ENCODE assay signal across 1 mouse cellular context in the genomic region with DNA sequence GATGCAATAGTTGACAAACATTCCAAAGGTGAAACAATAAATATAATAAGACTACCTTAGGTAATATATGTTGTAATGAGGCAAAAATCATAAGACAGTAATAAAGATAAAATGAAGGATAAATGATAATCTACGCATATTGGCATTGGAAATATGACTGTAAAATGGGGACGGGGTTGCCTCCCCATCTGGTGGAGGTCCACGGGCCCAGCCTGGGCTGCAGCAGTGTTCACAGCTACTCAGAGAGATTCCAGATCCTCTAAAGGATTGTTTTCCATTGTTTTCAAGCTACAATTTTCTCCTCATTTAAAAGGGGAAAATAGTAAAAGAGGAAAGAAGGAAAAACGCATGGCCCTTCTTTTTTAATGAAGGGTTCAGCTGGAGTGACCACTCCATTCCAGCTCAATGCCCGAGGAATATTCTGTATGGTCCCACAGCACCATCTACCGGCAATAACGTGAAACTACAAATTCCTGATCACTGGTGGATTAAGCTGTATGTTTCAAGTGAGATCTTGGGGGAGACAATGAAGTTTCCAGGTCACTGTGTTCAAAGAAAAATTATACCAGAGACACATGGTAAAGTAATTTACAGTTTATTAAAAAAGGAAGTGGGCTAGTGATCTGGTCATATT.
TF ChIP-seq lines count a peak whose summit lies in the region.

No protein-coding gene starts in this region.

TF ChIP-seq in MEL, 35 proteins besides CTCF, POLR2A, EP300 and RAD21:
- peak; percentile 49; the same call in 1 of the 2 replicates for TF ChIP-seq BHLHE40 (IDR thresholded peaks at IDR 0.05; ENCODE audit: borderline replicate concordance, low read depth, low read length)
- no peak for TF ChIP-seq KAT2A (conservative IDR thresholded peaks at IDR 0.05; ENCODE audit: low read depth, low read length)
- peak; percentile 83 for TF ChIP-seq SMC3 (IDR thresholded peaks at IDR 0.05; ENCODE audit: low read depth, low read length)
- 0 out of 2 replicates have a peak, but pooled peaks have one; percentile 46 for TF ChIP-seq MYC (IDR thresholded peaks at IDR 0.05; ENCODE audit: low read depth, low read length)
- TF ChIP-seq ZKSCAN1 (IDR thresholded peaks at IDR 0.05; ENCODE audit: low read depth, low read length), result no peak
- TF ChIP-seq HCFC1 (IDR thresholded peaks at IDR 0.05; ENCODE audit: low read depth, low read length), result peak; percentile 40; the same call in 1 of the 2 replicates
- TF ChIP-seq TBP (IDR thresholded peaks at IDR 0.05; ENCODE audit: low read depth, low read length), result no peak
- 0 out of 2 replicates have a peak, but pooled peaks have one; percentile 37 for TF ChIP-seq MXI1 (IDR thresholded peaks at IDR 0.05; ENCODE audit: low read depth, low read length)
- TF ChIP-seq ZC3H11A (IDR thresholded peaks at IDR 0.05; ENCODE audit: low read depth, low read length), result peak; percentile 87
- TF ChIP-seq MAX (IDR thresholded peaks at IDR 0.05; ENCODE audit: low read length), result no peak
- no peak for TF ChIP-seq USF2 (IDR thresholded peaks at IDR 0.05; ENCODE audit: borderline replicate concordance in 1 of 2, insufficient read depth in 1 of 2, low read depth in 1 of 2, low read length in 2 of 2)
- peak; percentile 54; the same call in 1 of the 2 replicates for TF ChIP-seq SIN3A (IDR thresholded peaks at IDR 0.05; ENCODE audit: low read length)
- TF ChIP-seq ETS1 (IDR thresholded peaks at IDR 0.05; ENCODE audit: low read depth, low read length), result peak; percentile 17; the same call in 1 of the 2 replicates
- TF ChIP-seq CHD2 (IDR thresholded peaks at IDR 0.05; ENCODE audit: low read length), result no peak
